Mouse (Mus musculus) thymus, adult 2 months (tissue): ENCODE results near the gene Cep44. TPM values are rescaled to one million over a fixed set of nuclear protein-coding genes. Genes with fewer than 3 reads are reported as not detected.

Source experiments
- DNase-seq: peaks from one replicate; pipeline ENCODE4 v3.0.0; 2021
- H3K27ac ChIP-seq: fragments of 200-500 bp; 2 replicates; pipeline ENCODE4 v1.5.1; 2012; ENCODE audit warnings: low read length, control low read depth; ENCODE audit not compliant: control insufficient read depth, insufficient read depth
- H3K27me3 ChIP-seq: fragments of 200-500 bp; 2 replicates; pipeline ENCODE4 v1.6.1; 2012; ENCODE audit warnings: mild to moderate bottlenecking, low read length, moderate library complexity, mixed read lengths; ENCODE audit not compliant: control insufficient read depth, insufficient read depth
- H3K36me3 ChIP-seq: fragments of 200-500 bp; 2 replicates; pipeline ENCODE4 v1.6.1; 2012; ENCODE audit warnings: mild to moderate bottlenecking, low read length, moderate library complexity; ENCODE audit not compliant: control insufficient read depth, insufficient read depth
- H3K4me1 ChIP-seq: fragments of 200-500 bp; replicated peaks from 2 replicates; pipeline ENCODE4 v1.6.1; 2012; ENCODE audit warnings: low read length; ENCODE audit not compliant: control insufficient read depth, insufficient read depth
- H3K4me3 ChIP-seq: fragments of 200-500 bp; 2 replicates; pipeline ENCODE4 v1.5.1; 2012; ENCODE audit warnings: mild to moderate bottlenecking, low read length, control low read depth, moderate library complexity; ENCODE audit not compliant: control insufficient read depth, insufficient read depth
- CTCF ChIP-seq: fragments of 200-500 bp; IDR thresholded peaks from 2 replicates; pipeline ENCODE4 v1.5.1; 2012; ENCODE audit warnings: mild to moderate bottlenecking, control low read depth, low read length, moderate library complexity, borderline replicate concordance; ENCODE audit not compliant: control insufficient read depth, poor library complexity, insufficient read depth; ENCODE audit errors: extremely low read depth
- POLR2A ChIP-seq: fragments of 200-500 bp; IDR thresholded peaks from 2 replicates; pipeline ENCODE4 v1.6.1; 2012; ENCODE audit warnings: mild to moderate bottlenecking, low read length, control low read depth, moderate library complexity; ENCODE audit not compliant: control insufficient read depth, poor library complexity, insufficient read depth; ENCODE audit errors: extremely low read depth
- WGBS: fragments of 180-500 bp; shearing (Covaris S2); methylation state at CpG from one replicate; pipeline ENCODE4 v1.1.7; 2018; 5-methylcytosine and 5-hydroxymethylcytosine counted together
- polyA plus RNA-seq: library from polyadenylated mRNA; depleted of rRNA; stranded (reverse); fragments of >200 nt; gene quantifications from 2 replicates; pipeline ENCODE4 v1.2.3, GENCODE M21; 2012

Gene Cep44
- polyA plus RNA-seq, 1 experiment: 15.4 TPM

- 97% methylated on average over 7 of the region's 7 CpGs for WGBS
Observed at GRCm38 (mm10) chr8:56540706-56541105, 10.1 kb downstream of the Cep44 start.

GRCm38 (mm10) chr8:56530359-56530758 is 20.5 kb downstream of the Cep44 start:
- H3K36me3 ChIP-seq: no peaks in the 10 kb centered on the region; the same call in 1 of the 2 replicates
- TF ChIP-seq CTCF: no peak
- no peak for TF ChIP-seq POLR2A
- H3K27me3 ChIP-seq: no peaks in the 10 kb centered on the region
- H3K4me1 ChIP-seq: no peaks in the 10 kb centered on the region
- no peak overlapping the region for H3K27ac ChIP-seq
- H3K4me3 ChIP-seq: no peak overlapping the region
- DNase-seq: peak; percentile 38
- WGBS: 15% methylated on average over 3 of the region's 3 CpGs

More at GRCm38 (mm10) chr8:56540706-56541105, 10.1 kb downstream of the Cep44 start:
- Histone ChIP-seq H3K4me3 (no peak overlapping the region), H3K27ac (no peak overlapping the region), H3K36me3 (peaks cover 41% of the 10 kb centered on the region), H3K27me3 (no peaks in the 10 kb centered on the region), H3K4me1 (no peaks in the 10 kb centered on the region)
- TF ChIP-seq POLR2A: no peak
- TF ChIP-seq CTCF: no peak
- DNase-seq: no peak

GRCm38 (mm10) chr8:56528869-56529268 is 22.0 kb downstream of the Cep44 start:
- WGBS: 92% methylated on average over 6 of the region's 6 CpGs
- Histone ChIP-seq H3K36me3 (no peaks in the 10 kb centered on the region; the same call in 1 of the 2 replicates), H3K4me3 (no peak overlapping the region), H3K4me1 (no peaks in the 10 kb centered on the region), H3K27me3 (no peaks in the 10 kb centered on the region), H3K27ac (no peak overlapping the region)
- TF ChIP-seq POLR2A (no peak), CTCF (no peak)
- no peak for DNase-seq

- no peak for DNase-seq
- TF ChIP-seq POLR2A (no peak), CTCF (no peak)
- no peaks in the 10 kb centered on the region for H3K4me1 ChIP-seq
- WGBS: 84% methylated on average over 4 of the region's 4 CpGs
- no peaks in the 10 kb centered on the region for H3K27me3 ChIP-seq
- no peak overlapping the region for H3K27ac ChIP-seq
- H3K36me3 ChIP-seq: no peaks in the 10 kb centered on the region
- H3K4me3 ChIP-seq: no peak overlapping the region
Observed at GRCm38 (mm10) chr8:56521051-56521450, 29.8 kb downstream of the Cep44 start.

GRCm38 (mm10) chr8:56520249-56520648 is 30.6 kb downstream of the Cep44 start:
- Histone ChIP-seq H3K27me3 (no peaks in the 10 kb centered on the region), H3K27ac (no peak overlapping the region), H3K36me3 (no peaks in the 10 kb centered on the region), H3K4me3 (no peak overlapping the region), H3K4me1 (no peaks in the 10 kb centered on the region)
- TF ChIP-seq POLR2A: no peak
- no peak for TF ChIP-seq CTCF
- no peak for DNase-seq
- WGBS: 95% methylated on average over 2 of the region's 2 CpGs

GRCm38 (mm10) chr8:56518848-56519247 is 32.0 kb downstream of the Cep44 start:
- H3K4me1 ChIP-seq: no peaks in the 10 kb centered on the region
- H3K27me3 ChIP-seq: no peaks in the 10 kb centered on the region
- 73% methylated on average over 6 of the region's 6 CpGs for WGBS
- no peaks in the 10 kb centered on the region for H3K36me3 ChIP-seq
- no peak for DNase-seq
- no peak overlapping the region for H3K4me3 ChIP-seq
- no peak overlapping the region for H3K27ac ChIP-seq
- TF ChIP-seq POLR2A: no peak
- no peak for TF ChIP-seq CTCF

GRCm38 (mm10) chr8:56508952-56509479 is 41.8 kb downstream of the Cep44 start:
- DNase-seq: no peak
- H3K27me3 ChIP-seq: no peaks in the 10 kb centered on the region
- WGBS: 79% methylated on average over 4 of the region's 4 CpGs
- H3K4me1 ChIP-seq: no peaks in the 10 kb centered on the region
- H3K4me3 ChIP-seq: no peak overlapping the region
- H3K36me3 ChIP-seq: no peaks in the 10 kb centered on the region
- no peak overlapping the region for H3K27ac ChIP-seq
- no peak for TF ChIP-seq POLR2A
- no peak for TF ChIP-seq CTCF
